Mouse (Mus musculus) urinary bladder, postnatal 10 days (tissue): ENCODE measurements around the gene Ackr1.

ENCODE experiments used
- DNase-seq: peaks from one replicate; pipeline ENCODE4 v3.0.0; 2022; ENCODE audit warnings: low spot score

Gene Ackr1

DNA sequence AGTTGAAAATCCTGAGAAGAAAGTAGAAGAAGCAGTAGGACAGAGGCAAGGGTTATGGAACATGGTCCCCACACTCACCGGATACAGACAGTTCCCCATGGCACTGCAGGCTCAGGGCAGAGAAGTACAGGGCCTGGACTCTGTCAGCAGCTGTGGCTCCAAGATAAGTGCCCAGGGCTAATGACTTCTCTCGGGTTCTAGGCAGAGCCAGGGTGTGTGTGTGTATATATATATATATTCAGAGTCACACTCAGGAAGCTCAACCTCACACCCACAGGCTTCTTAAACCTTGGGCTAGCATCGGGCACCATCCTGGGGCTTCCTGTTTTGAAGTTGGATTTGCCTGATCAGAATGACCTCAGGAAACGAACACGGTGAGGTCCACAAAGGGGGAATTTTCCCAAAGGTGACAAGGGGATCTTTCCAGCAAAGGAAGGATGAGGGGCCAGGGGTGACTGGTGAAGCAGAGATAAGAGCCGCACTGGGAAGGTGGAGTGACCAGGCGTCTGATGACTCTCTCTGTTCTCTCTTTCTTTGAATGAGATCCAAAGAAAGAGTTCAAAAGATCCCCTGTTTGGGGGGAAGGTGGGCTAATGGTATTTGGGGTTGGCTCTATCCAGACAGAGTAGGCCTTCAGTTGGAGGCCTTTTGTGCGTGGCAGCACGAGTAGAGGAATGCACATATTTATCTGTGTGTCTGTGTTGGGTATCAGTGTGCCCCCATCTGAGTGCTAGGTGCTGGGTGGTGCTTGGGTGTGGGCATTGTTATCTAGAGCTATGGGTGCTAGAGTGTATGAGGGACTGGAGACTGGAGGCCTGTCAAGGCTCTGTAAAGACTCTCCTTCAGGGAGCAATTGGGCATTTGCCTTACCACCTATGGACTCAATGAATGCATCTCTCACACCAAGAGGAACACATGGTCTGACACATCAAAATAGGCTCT, at the start of gene Ackr1:
Ackr1 (minus strand) TSS at position 439 of the 942 bp plus-strand sequence.
- no peak for DNase-seq

DNA sequence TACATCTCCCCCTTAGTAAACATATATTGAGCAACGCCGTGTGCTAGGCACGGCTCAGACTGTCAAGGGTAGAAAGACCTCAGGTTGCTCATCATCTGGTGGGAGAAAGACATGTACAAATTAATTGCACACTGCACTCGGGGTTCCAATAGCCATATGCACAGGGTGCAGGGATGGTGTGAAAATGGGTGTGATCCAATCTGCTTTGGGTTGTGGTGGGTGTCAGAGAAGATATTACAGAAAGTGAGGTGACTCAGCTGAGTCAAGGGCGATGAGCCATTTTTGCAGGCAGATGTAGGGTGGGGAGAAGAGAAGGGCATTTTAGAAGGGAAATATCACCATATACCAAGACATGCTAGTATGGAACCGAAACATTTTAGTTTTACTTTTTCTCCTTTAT, 47.9 kb upstream of the Ackr1 start:
- no peak for DNase-seq

DNA sequence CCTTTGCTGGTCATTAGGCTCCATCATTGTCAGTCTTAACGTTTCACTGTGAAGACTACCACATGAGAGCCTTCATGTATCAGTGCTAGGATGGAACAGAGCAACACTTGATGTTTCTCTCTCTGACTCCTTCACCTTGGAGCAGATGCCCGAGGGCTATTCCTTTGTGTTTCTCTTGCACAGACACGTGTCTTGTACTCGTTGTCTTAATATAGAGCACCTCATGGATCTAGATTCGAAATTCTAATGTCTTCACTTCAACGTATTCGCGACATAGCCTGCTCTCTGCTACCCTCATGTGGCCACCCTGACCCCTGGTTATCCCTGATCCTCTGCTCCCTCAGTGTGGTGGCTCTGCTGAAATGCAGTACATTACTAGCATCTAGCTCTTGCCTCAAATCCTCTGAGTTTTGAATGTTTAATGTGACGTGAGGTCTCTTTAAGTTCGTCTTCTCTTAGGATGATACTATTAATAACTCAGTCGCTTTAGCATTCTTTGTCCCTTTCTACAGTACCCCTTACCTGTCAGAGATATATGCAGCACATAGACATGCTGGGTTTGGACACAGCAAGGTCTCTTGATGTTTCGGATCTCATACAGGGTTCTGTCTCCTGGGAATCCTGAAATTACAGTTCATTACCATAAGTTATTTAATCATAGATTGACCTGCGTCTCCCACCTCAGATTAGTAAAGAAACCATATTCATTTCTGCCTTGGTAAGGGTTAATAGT, 44.0 kb upstream of the Ackr1 start:
- no peak for DNase-seq

DNA sequence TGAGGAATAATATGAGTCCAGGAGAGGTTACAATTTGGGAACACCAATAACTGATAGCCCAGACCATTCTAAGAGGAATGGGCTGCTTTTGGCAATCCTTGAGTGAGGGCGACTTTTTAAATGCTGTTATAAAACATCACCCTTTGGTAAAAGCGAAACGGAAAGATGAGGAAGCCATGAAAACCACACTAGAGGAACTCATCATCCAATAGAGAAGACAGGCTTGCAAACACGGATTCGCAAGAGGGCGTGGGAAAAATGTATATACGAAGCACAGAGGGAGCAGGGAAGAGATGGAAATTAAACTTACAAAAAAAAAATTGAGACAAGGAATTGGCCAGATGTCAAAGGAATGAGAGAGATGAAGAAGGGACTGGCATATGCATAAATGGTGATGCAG, 40.5 kb upstream of the Ackr1 start:
- no peak for DNase-seq

DNA sequence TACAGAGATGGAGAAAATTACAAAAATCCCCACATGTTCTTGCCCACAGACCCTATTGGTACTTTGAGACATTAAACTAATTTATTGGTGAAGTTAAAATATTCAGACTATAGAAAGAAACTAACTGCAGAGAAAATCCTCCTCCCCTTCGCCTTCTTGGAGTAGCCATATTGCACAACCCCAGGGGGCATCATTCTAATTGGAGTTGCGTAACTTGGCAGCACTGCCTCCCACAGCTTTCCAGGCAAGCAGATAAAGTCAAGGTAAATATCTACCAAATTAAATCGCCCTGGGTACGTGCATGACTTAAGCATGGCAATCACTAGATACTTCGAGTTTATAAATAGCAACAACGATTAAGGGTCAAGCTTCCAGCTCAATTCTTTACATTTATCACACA, 38.0 kb upstream of the Ackr1 start:
- DNase-seq = no peak

DNA sequence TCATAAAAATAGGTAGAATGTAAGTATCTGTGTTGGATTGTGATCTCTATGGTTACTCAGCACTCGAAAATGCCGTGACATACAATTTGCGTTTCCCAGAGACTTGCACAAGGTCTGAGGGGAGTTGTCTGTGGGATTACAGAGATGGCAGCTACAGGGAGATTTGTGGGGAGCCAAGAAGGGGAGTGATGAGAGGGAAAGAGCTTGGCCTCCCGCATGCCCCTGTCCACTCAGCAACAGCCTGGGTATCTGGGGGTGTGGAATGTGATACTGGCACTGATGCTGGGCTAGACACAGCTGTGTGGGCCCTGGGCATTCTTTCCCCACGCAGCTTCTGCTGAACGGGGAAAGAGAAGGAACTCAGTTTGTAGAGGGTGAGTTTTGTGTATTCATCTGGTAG, 36.9 kb upstream of the Ackr1 start:
- DNase-seq = no peak

DNA sequence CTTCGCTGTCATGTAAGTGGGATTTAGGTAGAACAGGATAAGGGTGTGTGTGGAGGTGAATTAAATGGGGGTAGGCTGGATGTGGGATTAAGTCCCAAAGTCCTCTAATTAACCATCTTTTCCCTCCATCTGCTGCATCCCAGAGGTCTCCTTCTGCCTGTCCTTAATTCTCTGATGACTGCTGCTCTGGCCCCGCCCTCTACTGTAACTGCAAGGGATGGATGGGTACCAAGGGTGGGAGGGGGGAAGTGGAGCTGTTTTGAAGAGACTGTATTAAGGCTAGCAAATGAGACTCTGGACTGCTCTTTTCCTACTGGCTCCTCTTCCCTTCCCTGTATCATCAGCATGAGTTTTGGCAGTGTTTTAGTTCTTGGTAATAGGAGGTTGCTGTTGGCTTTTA, 36.1 kb upstream of the Ackr1 start:
- DNase-seq = no peak

DNA sequence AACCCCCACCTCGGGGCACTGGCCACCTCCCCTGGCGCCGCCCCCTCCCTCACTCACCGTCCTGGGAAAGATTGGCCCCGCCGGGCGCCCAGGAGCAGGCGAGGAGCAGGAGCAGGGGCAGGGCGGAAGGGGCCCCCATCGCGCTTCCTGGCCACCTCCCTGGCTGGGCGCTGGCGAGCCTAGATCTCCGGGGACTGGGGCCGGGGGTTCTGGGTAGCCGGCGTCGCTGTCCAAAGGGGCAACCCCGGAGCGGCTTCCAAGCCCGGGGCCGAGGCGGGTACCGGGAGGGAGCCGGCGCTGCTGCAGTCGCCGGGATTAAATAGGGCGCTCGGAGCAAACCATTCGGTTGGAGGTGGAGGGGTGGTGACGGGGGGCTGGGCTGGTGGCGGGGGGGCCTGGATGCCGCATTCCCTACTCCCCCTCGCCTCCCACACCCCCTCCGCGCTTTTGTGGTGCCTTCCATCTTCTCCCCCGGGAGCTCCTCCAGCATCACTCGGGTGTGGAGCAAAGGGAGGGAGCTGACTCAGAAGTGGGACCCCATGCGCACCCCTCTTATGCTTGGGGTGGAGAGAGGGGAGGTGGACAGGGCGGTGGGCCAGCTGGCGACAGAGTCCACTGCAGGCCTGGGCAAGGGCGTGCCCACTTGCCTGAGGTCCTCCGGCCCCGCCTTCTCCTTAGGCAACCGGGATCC, 34.0 kb upstream of the Ackr1 start, which contains the start of gene Cadm3:
Cadm3 (minus strand) TSS at position 340 of the 691 bp plus-strand sequence.
- DNase-seq = no peak

DNA sequence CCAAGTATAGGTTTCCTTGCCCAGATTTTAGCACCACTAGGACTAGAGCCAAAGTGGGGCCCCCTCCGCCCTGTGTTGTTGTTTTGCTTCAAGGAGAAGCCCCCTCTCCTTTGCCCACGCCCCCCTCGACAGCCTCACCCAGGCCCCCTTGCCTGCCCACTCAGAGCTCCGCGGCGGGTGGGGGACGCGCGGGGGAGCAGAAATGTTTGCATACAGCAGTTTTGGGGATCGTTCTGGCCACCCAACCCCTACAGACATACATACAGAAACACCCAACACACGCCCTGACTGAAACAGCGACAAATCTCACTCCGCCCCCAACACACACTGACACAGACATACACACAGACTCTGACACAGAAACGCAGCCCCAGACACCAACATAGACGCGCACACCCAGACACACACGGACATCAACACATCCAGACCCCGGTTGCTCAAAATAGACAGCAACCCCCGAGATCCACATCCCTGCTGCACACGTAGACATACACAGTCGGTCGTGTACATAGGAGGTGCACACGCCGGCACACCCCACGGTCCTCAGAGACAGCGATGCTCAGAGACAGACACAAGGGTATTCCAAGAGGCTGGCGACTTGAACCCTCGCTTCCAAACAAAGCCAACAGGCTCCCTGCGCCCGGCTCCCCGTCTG, 33.3 kb upstream of the Ackr1 start:
- no peak for DNase-seq

DNA sequence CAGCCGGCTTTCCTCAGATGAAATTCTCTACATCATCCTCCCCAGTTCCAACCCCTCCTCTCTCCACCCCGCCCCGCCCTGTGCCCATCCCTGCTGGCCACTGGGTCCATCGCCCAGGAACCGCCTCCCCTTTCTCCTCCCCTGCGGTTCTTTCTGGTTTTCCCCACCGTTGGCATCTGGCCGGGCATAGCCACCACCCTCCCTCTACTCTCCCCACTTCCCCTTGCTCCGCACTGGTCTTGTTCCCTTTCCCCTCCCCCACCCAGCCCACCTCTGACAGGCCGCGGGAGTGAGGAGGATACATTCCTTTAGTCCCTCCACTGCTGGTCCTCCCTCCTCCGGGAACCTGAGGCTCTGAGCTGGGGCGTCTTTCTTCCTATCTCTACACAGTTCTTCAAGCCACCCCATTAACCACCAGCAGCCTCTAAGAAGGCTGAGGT, 32.4 kb upstream of the Ackr1 start:
- no peak for DNase-seq

DNA sequence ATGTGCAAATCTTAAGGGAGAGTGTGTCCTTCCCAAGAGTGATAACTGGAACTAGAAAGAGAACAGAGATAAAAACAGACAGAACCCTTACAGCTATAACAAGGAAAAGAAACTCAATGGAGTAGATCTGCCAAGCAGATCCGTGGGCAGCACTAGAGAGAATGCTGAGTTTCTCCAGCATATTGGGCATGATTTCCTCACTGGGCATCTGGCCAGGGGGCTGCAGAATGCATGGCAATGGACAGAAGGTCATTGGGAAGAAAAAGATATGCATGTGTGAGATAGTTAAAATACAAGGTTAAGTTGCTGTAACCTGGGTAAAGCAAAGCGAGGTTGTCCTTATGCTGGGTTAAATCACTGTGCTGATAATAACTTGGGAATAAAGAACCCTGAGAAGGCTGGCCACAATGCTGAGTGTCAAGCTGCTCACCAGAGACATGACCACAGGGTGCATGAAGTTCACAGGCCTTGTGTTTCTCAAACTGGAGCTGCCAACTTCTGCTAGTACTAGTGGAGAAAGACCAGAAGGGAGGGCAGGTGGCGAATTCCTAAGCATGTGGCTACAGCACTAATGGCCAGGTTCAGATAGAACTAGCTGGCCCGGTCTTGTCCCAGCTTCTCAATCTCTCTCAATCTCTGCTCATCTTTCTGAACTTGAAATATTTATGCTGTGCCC, 30.7 kb upstream of the Ackr1 start:
- DNase-seq = no peak

DNA sequence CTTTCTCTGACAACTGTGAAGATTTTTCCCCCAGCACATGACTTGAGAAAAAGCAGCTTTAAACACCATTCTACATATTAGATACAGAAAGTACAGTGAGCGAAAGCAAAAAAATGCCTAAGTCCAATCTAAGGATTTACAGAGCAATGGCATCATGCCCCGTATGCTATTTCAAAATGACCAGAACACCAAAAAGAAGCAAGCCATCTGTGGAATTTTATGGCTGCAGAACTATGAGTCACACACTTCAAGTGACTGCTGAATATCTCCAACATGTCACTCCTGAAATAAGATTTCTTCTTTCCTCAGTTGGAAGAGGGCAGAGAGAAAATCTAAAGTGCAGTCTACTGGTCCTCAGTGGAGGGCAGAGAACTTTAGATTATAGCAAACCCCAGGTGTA, 29.9 kb upstream of the Ackr1 start:
- no peak for DNase-seq

DNA sequence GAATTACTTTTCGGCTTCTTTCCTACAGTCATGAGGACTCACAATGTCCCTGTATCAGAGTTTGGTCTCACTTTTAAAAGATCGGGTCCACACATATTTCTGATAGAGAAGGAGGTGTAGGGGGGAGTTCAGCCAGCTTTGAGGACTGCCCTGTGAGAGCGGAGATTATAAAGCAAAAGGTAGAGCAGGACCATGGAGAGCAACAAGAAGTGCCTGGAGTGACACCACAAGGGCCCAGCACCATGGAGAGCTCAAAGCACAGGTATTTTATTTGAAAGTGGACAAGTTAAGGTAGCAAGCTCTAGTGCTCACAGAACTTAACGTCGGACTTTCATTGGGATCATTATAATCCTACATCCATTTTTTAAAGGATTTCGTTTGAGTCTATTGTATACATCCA, 28.1 kb upstream of the Ackr1 start:
- DNase-seq = no peak

DNA sequence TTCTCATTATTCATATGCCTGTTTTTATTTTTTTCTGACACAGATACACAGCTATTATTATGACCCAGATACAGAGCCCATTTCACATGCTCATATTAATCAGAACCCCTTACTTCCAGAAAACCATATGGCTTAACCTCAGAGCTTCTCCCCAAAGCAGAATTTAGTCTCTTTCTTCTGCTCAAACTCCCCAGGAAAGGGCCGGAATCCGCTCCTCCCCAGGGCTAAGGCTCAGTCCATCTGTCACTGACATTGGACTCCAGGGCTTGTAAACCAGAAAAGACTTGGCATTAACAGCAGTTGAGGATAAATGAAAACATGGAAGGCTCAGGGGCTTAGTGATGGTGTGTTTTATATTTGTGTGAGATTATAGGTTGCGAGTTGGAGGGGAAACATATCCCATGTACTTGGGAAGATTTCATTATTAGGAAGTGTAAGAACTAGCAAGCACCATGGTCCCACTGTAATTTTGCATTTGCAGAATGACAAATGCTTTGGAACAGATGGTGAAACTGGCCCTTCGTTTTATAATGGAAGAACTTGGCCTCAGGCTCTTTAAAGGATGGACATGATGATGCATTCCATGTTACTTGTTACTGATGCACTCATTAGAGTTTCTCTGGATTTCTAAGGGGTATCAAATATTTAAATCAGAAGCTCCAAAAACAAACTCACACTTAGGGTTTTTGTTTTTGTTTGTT, 26.2 kb upstream of the Ackr1 start:
- DNase-seq = no peak

DNA sequence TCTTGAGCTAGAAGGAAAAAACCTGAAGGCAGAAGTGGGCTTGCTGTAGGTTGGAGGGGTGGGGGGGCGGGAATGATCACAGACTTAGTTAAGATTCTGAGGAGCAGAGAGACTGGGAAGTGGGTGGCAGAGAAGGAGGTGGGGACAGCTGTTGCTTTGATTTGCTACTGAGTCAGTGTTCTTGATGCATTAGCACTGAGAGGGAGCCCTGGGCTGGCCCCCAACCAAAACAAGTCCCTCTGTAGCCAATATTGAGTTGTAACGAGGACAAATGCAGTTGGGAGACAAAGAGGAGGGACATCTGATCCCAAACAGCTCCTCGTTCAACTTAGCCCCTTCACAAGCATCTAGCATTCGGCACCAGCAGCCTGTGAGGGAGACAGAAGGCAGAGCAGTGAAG, 24.2 kb upstream of the Ackr1 start:
- no peak for DNase-seq

DNA sequence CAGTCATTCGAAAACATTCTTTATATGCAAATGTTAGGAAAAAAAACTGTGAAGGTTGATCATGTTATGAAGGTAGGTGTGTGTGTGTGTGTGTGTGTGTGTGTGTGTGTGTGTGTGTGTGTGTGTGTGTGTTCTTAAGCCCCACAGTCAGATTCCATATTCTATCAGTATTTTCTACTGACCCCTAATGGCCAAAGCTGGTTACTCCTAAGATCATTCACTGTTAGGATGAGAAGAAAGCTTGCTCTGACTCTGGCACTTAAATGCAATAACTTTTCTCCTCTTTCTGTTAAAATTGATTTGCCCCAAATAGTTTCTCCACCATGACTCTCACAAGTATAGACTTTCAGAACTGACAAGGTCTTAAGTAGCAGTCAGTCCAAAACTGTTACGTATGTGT, 23.1 kb upstream of the Ackr1 start:
- no peak for DNase-seq

DNA sequence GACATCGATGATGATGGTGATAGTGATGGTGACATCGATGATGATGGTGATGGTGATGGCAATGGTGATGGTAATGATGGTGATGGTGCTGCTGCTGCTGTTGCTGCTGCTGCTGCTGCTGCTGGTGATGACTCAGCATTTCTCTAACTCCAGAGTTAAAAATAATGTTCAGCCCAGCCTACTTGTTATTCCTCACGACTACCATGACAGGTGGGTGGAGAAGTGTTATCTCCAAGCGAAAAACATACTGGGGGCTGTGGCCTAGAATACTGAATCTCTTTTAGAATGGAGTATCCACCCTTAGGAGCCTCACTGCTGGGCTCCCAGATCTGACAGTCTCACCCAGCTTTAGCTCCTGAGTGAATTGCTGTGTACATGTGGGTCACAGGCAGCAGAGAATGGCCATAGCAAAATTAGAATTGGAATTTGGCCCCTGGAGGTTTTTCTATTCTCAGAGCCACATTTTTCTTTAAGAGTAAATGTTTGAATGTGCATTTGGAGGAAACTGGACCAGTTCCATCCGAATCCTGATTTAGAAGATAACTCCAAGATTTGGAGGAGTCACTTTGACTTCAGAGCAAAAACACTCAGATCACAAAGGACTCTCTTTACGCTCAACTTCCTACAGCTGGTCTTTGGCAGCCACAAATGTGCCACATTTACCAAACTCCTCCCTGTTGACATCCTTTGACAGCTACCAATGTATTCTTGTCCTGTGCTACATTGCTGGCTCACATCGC, 21.7 kb upstream of the Ackr1 start:
- DNase-seq = no peak

DNA sequence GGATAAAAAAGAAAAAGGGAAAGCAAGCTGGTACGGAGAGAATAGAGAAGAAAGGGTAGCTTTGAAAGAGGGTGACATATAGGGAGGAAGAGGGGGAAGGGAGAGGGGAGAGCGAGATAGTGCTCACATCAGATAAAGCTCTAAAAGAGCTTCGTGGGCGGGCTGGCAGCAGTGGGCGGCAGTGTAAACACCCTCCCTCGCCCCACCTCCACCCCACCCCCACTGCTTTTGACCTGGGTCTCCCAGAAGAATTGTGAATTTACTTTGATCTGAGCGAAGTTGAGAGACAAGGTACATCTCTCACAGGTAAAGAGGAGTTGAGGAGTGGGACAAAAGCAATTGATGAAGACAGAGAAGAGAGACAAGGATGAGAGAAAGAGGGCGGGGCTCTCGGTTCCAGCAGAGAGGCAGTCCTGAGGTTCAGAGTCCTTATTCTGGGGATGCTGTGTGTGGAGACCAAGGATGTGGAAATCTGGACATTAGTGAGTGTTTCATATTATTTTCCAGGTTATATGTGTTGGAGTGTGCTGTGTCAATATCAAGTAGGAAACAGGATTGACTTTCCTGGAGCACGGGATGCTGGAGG, 16.9 kb upstream of the Ackr1 start, which contains the start of gene Aim2:
Aim2 (plus strand) TSS at position 508 of the 586 bp plus-strand sequence.
- no peak for DNase-seq

DNA sequence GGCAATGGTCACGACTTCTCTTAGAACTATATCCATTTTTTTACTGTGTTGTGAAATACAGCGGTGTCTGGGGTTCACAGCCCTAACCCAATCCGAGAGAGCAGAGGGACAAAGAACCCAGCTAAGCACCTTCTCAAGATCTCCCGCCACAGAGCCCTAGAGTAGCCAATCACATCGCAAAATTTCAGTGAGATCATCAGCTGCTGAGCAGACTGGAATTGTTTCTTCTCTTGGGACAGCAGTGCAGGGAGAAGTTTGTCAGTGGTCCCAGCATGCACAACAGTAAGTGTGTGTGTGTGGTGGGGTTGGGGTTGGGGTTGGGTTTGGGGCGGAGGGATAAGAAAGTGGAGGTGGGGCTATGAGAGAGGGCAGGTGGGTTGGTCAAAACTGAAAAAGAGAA, 16.4 kb upstream of the Ackr1 start:
- no peak for DNase-seq

DNA sequence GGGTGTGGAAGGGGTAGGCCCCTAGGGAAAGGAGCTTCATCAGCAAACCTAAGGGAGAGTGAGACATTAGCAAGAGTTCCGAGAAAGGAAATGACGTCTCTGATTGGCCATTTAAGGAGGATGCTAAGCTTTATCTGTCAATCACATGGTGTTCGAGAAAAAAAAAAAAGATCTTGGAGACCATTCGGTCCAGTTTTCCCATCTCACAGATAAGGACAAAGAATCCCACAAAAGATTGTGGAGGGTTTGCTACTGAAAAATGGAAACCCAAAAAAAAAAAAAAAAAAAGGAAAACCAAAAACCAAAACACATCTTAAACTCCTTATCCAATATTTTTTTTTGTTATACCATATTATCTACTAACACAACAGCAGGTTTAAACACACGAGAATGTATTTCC, 15.6 kb upstream of the Ackr1 start:
- no peak for DNase-seq
